Mouse (Mus musculus) embryonic facial prominence, embryonic 10.5 days (tissue): ENCODE data around the gene Chn1. TPM values are rescaled to one million over a fixed set of nuclear protein-coding genes. Genes with fewer than 3 reads are reported as not detected.

ENCODE experiments used
- polyA plus RNA-seq: library from polyadenylated mRNA; unstranded; fragments of >200 nt; fragmentation: Nextera tagmentation; extraction: Ambion mirVana; gene quantifications from 2 replicates; pipeline ENCODE4 v1.2.1, GENCODE M21; 2016

The Chn1 gene
- polyA plus RNA-seq, 1 experiment from 2014 or later = 38.2 TPM

Other genes with a start within 250 kb of the Chn1 start
- gene Wipf1, start 245.6 kb downstream of the Chn1 start, polyA plus RNA-seq = 12.0 and 12.7 TPM in 2 replicates
- 0.64 and 0.80 TPM in 2 replicates for gene Chrna1, start 195.0 kb downstream of the Chn1 start, polyA plus RNA-seq
- 80.0 and 86.4 TPM in 2 replicates for gene Atf2, start 117.3 kb upstream of the Chn1 start, polyA plus RNA-seq
- 851 and 858 TPM in 2 replicates for gene Atp5g3, start 136.0 kb upstream of the Chn1 start, polyA plus RNA-seq